Mouse (Mus musculus) granulocyte monocyte progenitor cell, adult 5-6 weeks (primary cell): ENCODE data around the gene Alk. TPM values are rescaled to one million over a fixed set of nuclear protein-coding genes. Genes with fewer than 3 reads are reported as not detected.
A peak's percentile ranks its signal among the peaks of the same experiment; 100 is the strongest.

Experiments
- ATAC-seq: replicated peaks from 2 replicates; pipeline ENCODE4 v1.8.0; 2016; ENCODE audit warnings: mild to moderate bottlenecking, moderate TSS enrichment, inconsistent platforms; ENCODE audit not compliant: poor library complexity, severe bottlenecking
- total RNA-seq, 2 experiments: library from RNA; stranded (forward) in 1 of 2; stranded (reverse) in 1 of 2; fragments of 200-712, 200-1000 nt in 1 of 2; fragments of >200 nt in 1 of 2; fragmentation: Nextera tagmentation in 1 of 2; gene quantifications; 2 replicates each; pipeline ENCODE4 v1.2.3; 2014 to 2017

Alk gene
- total RNA-seq, 2 experiments from 2014 or later: not detected

DNA sequence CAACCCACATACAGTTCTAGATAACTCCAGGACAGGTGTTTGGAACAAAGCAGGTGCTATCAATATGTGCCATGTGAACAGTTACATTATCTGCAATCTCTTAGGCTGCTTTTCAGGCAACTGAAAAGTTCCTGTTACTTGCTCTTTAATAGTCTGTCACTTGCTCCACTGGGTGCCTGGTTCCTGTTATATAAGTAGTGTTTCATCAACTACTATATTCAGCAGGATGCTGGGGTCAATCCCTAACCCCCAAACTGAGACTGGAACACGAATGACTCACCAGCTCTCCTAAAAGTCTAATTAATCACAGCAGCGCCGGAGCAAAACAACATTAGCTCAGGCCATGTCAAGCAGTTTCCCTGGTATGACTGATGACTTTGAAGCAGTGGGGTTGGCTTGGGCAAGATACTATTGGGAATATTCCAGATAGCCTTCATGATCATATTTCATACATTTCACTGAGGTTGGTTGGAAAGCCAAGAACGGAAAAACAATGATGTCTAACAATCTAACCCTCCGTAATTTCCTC is 445.5 kb downstream of the Alk start:
- peak; percentile 72 for ATAC-seq

DNA sequence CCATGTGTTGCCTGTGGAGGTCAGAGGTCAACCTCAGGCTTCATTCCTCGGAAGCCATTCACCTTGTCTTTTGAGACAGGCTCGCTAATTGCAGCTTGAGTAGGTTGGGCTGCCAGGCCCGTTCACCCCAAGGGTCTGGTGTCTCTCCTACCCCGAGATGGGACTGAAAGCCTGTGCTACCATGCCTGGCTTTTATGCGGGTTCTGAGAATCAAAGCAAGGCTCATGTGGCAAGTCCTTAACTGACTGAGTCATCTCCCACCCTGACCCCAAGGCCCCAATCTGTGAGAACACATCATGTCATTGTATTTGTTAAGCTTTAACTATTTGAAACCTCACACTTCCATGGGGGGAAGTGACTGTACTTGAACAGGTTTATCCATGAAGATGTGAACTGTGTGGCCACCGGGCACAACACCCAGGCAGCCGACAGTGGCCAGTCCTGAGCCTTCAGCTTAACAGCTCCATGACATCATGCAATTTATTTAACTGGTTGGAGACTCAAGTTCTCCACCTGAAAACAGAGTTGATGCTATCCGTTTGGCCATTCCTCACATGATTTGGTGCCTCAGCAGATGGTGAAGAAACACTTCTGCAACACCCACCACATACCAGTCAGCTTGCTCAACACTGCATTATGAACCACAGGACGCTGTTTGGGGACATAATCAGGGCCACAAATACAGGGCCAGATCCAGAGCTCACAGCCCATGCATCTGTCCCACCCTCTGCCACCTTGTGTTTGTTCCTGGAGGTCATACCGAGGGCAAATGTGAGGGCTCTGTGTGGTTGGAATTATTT is 446.4 kb downstream of the Alk start:
- peak; percentile 86 for ATAC-seq

- no peak for ATAC-seq
These were observed 451.4 kb downstream of the Alk start for GRCm38 (mm10) chr17:72153038-72153437.

- ATAC-seq: peak; percentile 37; the same call in 1 of the 2 replicates
These were observed 459.4 kb downstream of the Alk start for GRCm38 (mm10) chr17:72144946-72145598.

- no peak for ATAC-seq
These were observed 460.0 kb downstream of the Alk start for GRCm38 (mm10) chr17:72144461-72144860.

DNA sequence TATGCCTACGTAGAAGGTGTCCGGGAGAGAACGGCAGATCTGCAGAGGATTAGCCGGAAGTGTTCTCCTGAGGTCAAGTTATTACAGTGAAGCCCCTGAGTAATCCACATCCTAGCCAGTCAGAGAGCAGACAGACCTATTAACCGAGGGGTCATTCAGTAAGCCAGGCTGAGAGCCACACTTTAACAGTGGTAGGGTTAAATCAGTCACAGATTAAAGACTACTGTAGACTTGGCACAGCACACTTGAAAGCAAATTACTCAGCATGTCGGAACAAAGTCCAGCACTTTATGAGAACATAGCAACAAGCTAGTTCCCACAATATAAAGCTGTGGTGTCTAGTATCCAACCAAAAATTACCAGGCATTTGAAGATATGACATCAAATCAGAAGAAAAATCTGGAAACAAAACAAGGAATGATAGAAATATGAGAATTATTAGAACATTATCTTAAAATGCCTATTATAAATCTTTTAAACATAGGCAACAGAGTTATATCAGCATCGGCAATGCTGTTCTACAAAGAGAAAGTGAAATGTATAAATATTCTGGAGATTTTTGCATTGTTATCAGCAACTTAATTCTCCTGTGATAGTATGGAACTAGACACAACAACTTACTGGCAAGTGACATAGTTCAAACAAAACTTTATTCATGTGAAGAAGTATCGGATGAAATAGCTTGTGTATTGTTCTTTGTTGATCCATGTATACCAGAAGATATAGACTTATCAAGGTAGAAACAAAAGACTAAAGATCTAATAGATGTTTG is 472.1 kb downstream of the Alk start:
- ATAC-seq: no peak

DNA sequence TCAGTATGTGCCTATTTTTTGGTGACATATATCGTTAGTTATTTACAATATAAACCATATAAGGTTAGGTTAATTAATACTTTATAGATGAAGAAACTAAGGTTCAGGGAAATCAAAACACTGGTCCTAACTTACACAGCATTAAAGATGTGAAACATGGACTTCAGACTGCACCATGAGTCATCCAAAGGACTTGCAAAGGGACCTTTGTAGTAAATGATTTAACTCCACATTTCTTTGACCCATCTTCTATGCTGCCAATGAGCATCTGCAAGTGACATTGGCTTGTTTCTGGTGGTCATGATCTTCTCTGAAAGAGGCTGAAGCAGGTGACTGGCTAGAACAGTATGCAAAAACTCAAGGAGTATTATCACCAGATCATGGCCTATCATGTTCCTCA is 482.8 kb downstream of the Alk start:
- no peak for ATAC-seq

GRCm38 (mm10) chr17:72120278-72120677 is 484.1 kb downstream of the Alk start:
- ATAC-seq: no peak

- peak; percentile 22 for ATAC-seq
These were observed 486.1 kb downstream of the Alk start for GRCm38 (mm10) chr17:72118376-72118775.

DNA sequence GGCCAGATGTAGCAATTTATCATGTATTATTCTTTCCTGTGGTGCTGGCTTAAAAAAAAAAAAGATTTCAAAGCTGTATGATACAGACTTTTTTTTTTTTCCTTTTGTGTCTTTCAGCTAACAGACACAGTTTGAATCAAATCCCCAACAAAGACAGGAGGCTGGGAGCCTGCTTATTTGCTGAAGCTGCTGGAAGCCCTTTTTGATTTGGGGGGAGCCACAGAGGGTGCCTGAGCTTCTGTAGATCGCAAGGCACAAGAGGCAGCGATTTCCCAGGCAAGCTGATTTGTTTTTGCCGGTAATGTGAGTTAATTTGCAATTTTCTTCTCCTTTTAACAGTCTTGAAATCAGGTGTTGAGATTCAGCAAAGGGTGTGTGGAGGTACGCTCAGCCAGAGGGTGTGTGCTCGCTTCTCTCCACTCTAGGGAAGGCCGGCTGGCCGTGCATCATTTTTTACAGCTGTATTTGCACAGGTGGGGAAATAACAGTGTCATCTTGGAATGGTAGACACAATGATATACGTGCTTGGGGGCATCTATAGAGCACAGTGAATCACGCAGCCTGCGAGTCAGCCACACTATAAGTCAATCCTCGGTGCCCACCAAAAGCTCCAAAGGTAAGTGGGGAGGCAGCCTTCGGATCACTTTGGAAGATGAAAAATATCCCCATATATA is 489.0 kb downstream of the Alk start:
- no peak for ATAC-seq

DNA sequence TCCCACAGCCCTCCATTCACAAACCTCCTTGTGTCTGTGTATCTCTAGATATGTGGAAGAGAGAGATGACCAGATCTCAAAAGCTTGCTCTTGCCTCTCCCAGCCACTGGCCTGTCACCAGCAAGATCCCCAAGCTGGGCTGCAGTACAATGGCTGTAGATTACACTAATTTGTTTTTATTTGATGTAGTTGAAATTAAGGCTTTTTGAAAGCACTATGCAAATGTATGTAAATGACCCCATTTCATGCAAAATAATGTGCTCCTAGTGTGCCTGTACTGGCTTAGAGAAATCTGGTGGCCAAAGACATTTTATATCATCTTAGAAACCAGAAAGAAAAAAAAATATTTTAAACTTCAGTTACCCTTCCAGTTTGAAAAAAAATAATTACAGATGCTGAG is 492.4 kb downstream of the Alk start:
- ATAC-seq: no peak

DNA sequence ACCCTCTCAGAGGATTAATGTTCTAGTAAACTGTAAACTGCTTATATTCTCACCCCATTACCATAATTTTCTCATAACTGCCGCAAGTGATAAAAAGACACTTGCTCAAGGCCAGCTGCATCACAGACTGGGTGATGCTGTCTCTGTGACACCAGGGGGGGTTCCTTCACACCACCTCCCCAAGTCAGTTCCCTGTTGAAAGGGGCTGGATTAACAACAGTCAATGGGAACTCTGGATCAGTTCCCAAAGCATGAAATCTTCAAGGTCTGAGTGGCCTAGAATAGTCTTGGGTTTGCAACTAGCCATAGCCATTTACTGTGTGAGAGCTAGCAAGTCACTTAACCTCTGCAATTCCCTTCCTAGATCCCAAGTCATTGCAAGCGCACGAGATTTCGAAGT is 492.9 kb downstream of the Alk start:
- no peak for ATAC-seq

- no peak for ATAC-seq
These were observed 517.1 kb downstream of the Alk start for GRCm38 (mm10) chr17:72087261-72087703.

GRCm38 (mm10) chr17:72081396-72081795 is 523.0 kb downstream of the Alk start:
- ATAC-seq: no peak

GRCm38 (mm10) chr17:72076306-72076921 is 528.0 kb downstream of the Alk start:
- no peak for ATAC-seq

GRCm38 (mm10) chr17:72071871-72072270 is 532.6 kb downstream of the Alk start:
- no peak for ATAC-seq

GRCm38 (mm10) chr17:72068176-72068575 is 536.3 kb downstream of the Alk start:
- no peak for ATAC-seq

DNA sequence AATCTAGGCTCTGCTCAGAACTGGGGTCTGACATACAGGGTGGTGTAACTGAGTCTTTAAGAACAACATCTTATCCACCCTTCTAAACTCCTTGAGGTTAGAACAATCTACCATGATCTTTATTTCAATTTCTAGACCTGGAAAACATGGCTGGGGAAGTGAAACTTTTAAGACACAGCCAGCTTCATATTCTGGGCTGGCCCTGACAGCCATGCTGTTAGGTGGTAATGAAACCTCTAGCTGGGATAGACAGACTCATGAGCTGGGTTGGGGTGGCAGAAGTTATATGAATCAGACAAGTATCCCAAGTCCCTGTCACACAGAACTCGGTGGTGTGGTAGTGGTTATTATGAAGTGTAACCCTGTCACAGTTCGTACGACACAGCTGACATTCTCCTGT is 541.4 kb downstream of the Alk start:
- peak; percentile 55 for ATAC-seq

DNA sequence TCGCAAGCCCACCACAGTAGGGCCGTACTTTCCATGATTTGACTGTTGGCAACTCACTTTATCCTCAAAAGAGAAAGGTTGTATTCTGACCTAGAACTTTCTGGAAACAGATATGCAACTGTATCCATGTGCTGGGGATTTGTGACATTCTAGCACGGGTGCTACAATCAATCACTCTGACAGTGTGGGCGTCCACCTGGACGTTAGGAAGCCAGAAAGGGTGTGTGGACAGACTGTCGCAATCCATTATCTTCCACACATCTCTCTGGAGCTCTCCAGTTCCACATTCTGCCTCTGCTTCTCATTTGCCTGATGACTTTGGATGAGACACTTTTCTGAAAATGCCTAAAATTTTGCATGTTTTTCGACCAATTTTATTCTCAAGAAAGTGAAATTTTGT is 545.1 kb downstream of the Alk start:
- peak; percentile 81 for ATAC-seq

GRCm38 (mm10) chr17:72045671-72046070 is 558.8 kb downstream of the Alk start:
- ATAC-seq: no peak
